Mouse (Mus musculus) ovary, postnatal 10 days (tissue): ENCODE data around the gene Rab6a.

ENCODE experiments used
- DNase-seq: peaks from one replicate; pipeline ENCODE4 v3.0.0; 2022; ENCODE audit warnings: low spot score

Rab6a gene

GRCm38 (mm10) chr7:100684081-100684480, 76.9 kb downstream of the Rab6a start:
- no peak for DNase-seq

GRCm38 (mm10) chr7:100684538-100684937, 77.3 kb downstream of the Rab6a start:
- DNase-seq: no peak

- DNase-seq: peak; percentile 27
Observed at GRCm38 (mm10) chr7:100685061-100686030, 78.1 kb downstream of the Rab6a start.

GRCm38 (mm10) chr7:100688471-100688870, 81.3 kb downstream of the Rab6a start:
- no peak for DNase-seq
